Mouse (Mus musculus) spleen, postnatal 4 days (tissue): ENCODE results near the gene C1qtnf1.

Source experiments
- DNase-seq, 2 experiments: peaks; one replicate each; pipeline ENCODE4 v3.0.0; 2022; ENCODE audit warnings: low spot score in 2 of 2

C1qtnf1 gene

DNA sequence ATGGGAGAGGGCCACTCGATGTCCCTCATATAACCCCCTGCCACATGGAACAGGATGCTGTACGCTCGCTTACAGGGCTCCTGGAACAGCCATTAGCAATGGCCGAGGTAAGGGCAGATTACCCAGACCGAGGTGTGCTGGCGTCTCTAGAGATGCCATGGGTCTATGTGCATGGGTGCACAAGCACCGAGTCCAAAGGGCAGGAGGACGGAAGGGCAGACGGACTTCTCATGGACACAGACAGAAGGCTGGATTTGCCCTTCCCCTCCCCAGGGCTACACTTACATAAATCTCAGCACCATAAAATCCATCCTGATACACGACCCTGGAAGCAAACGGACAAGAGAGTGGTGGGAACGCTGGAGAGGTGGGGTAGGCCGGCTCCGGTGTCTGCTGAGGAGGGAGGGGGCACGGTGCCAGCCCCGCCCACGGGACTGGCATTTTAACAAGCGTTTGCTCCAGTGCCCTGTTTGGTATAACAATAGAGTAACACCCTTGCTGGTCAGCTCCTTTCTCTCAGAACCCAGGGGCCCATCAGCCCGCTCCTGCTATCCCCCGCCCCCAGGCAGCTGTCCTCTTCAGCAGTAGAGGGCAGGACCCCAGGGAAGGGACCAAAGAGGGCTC, 68.2 kb downstream of the C1qtnf1 start:
- DNase-seq, result no peak
